Mouse (Mus musculus) embryo, embryonic 9.5 days (tissue): Measurements from ENCODE around the gene Pip5k1b.

ENCODE experiments used
- DNase-seq: peaks from one replicate; pipeline ENCODE4 v3.0.0-alpha.2; 2017; ENCODE audit errors: extremely low spot score

The Pip5k1b gene

DNA sequence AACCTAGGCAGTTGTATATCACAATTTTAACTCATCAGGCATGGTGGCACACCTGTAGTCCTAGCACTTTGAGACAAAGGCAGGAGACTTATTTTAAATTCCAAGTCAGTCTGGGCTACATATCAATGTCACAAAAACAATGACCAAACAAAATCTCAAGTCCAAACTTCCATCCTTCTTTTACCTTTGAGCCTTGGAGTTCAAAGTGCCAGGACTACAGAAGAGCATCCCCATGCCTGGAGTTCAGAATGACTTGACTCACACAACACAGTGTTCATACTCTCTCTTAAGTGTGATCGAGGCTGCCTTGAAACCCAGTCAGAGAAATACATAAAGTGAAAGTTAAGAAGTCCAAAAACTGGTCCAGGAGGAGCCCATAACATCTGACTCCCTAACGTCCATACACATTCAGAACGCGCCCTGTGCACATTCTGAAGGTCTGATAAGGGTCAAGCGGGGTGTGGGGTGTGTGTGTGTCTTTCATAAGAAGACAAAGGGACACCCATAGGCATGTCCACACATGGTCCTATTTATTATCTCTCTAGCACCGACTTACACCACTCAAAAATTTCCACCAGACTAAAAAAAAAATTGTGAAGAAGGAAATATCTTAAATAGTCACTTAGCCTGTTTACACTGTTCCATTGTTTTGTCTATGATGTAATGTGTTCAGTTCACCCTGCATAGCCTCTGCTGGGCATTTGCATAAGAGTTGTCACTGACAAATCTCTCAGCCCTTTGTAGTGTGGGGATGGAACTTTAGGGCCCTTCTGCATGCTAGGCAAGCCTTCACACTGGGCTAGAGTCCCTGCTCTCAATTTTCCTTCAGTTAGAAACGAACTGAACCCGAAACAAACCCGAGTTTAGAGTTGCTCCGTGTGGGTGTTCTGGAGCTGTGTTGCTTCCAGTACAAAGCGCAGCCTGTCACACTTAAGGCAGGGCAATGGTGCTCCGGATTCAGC lies 296.0 kb downstream of the Pip5k1b start:
- DNase-seq: no peak

GRCm38 (mm10) chr19:24258368-24258767 lies 297.3 kb downstream of the Pip5k1b start:
- DNase-seq: no peak

DNA sequence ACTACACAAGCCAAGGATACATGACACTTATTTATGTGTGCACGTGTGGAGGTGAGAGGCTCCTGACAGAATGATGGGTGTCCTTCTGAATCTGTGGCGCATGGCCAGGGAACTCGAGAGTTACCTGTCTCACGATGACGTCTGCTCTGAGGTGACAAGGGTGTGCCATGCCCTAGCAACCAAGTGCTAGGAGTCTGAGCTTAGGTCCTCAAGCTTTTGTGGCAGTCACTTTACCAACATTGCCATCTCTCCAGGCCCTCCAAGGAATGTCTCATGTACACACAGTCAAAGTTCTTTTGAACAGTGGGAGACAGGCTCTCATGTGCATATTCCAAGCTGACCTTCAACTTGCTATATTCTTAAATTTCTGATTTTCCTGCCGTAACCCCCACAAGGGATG lies 297.7 kb downstream of the Pip5k1b start:
- no peak for DNase-seq

- DNase-seq: no peak
Observed at GRCm38 (mm10) chr19:24253657-24254260, 301.9 kb downstream of the Pip5k1b start.

GRCm38 (mm10) chr19:24251869-24252268 lies 303.8 kb downstream of the Pip5k1b start:
- no peak for DNase-seq
